Mouse (Mus musculus): ENCODE measurements around the gene Zc3h7b. TPM values are rescaled to one million over a fixed set of nuclear protein-coding genes. Genes with fewer than 3 reads are reported as not detected.
A peak's percentile ranks its signal among the peaks of the same experiment; 100 is the strongest.

Gene Zc3h7b
- polyA plus RNA-seq, 1 experiment from 2014 or later, result 49.9 TPM

DNA sequence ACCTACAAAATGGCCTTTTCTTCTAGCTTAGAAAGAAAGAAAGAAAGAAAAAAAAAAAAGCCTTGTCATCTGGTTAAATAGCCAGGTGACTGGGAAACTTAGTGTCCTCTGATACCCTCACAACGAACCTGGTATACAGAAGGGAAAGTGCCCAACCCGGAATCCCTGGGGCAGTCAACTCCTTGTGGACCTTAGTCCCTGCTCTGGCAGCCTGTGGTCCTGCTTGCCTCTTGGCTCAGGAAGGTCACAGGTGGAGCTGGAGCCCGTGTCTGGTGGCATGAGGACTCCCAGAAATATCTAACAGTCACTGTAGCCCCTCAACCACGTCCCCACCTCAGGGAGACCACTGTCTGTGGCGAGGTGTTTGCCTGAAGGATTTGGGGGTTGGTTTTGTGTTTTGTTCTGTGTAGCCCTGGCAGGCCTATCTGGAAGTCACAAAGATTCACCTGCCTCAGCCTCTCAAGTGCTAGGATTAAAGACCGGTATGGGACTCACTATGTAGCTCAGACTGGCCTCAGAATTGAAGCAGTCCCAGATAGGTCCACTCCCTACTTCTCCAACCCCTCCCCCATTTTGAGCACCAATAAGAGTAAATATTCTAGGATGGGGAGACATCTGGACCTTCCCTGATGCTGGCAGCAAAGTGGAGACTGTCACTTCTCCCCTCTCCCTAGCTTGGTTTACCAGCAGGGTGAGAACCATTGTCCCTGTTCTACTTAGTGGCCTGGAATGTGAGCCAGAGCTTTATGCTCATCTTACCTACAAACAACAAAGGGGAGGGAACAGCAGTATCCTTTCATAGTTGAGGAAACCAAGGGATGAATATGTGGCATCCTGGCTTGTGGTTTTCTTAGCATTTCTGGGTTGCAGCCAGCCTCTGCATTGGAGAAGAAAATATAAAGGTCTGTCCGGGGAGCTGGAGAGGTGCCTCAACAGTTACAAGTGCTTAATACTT is 92.4 kb downstream of the Zc3h7b start:
- H3K27me3 ChIP-seq (replicated peaks; ENCODE audit: control insufficient read depth, insufficient read depth, low read length), result no peaks in the 10 kb centered on the region
- no peaks in the 10 kb centered on the region for H3K36me3 ChIP-seq (ENCODE audit: control insufficient read depth, insufficient read depth, low read length)
- no peak overlapping the region for H3K9ac ChIP-seq (ENCODE audit: low read length)
- ATAC-seq, result no peak
- H3K27ac ChIP-seq (ENCODE audit: low read depth, low read length), result no peak overlapping the region
- WGBS, result 56% methylated on average over 7 of the region's 7 CpGs
- peaks cover 4% of the 10 kb centered on the region; the same call in 1 of the 2 replicates for H3K4me1 ChIP-seq (ENCODE audit: control insufficient read depth, insufficient read depth, low read length)
- no peaks in the 10 kb centered on the region for H3K9me3 ChIP-seq (replicated peaks; ENCODE audit: control insufficient read depth, low read length)
- no peak for DNase-seq (ENCODE audit: low spot score)
- H3K4me3 ChIP-seq (ENCODE audit: low read depth, low read length), result no peak overlapping the region
- H3K4me2 ChIP-seq (ENCODE audit: low read length), result no peak overlapping the region

DNA sequence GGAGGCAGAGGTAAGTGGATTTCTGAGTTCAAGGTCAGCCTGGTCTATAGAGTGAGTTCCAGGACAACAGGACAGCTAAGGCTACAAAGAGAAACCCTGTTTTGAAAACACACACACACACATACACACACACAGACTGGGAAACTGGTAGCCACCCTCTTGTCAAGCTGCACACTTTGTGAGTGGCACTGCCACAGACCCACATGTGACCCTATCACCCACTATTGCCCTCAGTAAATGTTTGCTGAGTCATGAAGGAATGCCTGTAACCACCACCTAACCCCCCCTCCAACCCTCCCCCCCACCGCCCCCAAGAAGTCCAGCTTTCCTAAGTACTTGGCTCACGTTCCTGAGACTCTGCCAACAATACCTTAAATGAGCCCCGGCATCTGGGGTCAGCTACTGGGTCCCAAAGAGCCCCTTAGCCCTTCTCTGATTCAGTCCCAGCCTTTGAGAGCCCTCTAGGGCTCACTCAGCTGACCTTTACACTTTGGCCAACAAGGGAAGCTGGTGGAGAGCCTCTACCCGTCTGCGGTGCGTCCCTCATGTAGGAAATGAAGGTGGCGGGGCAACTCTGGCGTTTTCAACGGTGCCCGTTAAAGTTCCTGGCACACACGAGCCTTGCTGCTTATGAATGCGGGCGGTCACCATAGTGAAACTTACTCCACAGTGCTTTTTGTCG is 93.8 kb downstream of the Zc3h7b start:
- H3K9ac ChIP-seq (ENCODE audit: low read length), result no peak overlapping the region
- DNase-seq (ENCODE audit: low spot score) (peak; percentile 19), ATAC-seq (no peak)
- no peak overlapping the region for H3K27ac ChIP-seq (ENCODE audit: low read depth, low read length)
- H3K36me3 ChIP-seq (ENCODE audit: control insufficient read depth, insufficient read depth, low read length), result no peaks in the 10 kb centered on the region
- 50% methylated on average over 14 of the region's 14 CpGs for WGBS
- peaks cover 4% of the 10 kb centered on the region; the same call in 1 of the 2 replicates for H3K4me1 ChIP-seq (ENCODE audit: control insufficient read depth, insufficient read depth, low read length)
- no peaks in the 10 kb centered on the region for H3K27me3 ChIP-seq (replicated peaks; ENCODE audit: control insufficient read depth, insufficient read depth, low read length)
- no peaks in the 10 kb centered on the region for H3K9me3 ChIP-seq (replicated peaks; ENCODE audit: control insufficient read depth, low read length)
- no peak overlapping the region for H3K4me3 ChIP-seq (ENCODE audit: low read depth, low read length)
- no peak overlapping the region for H3K4me2 ChIP-seq (ENCODE audit: low read length)

DNA sequence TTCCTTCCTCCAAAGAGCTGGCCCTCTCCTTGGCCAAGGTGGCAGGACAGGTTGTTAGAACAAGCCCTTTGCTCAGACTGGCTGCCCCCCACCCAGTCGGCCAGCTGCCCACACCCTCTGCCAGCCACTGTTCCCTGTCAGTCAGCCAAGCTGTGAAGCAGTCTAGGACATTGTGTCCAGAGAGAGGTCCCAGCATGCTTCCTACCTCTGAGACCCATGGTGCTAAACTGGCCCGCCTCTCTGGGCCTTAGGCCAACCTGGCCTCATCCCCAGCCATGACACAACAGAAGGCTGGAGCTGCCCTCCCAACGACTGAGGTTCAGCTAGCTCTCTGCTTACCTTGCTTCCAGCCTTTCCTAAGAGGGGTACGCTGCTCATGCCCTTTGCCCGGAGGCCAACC is 94.8 kb downstream of the Zc3h7b start:
- Histone ChIP-seq H3K9ac (ENCODE audit: low read length) (no peak overlapping the region), H3K4me2 (ENCODE audit: low read length) (no peak overlapping the region), H3K4me1 (ENCODE audit: control insufficient read depth, insufficient read depth, low read length) (peaks cover 4% of the 10 kb centered on the region; the same call in 1 of the 2 replicates), H3K27ac (ENCODE audit: low read depth, low read length) (no peak overlapping the region; the same call in 1 of the 2 replicates), H3K9me3 (replicated peaks; ENCODE audit: control insufficient read depth, low read length) (no peaks in the 10 kb centered on the region), H3K4me3 (ENCODE audit: low read depth, low read length) (no peak overlapping the region), H3K27me3 (replicated peaks; ENCODE audit: control insufficient read depth, insufficient read depth, low read length) (no peaks in the 10 kb centered on the region), H3K36me3 (ENCODE audit: control insufficient read depth, insufficient read depth, low read length) (no peaks in the 10 kb centered on the region)
- 55% methylated on average over 5 of the region's 5 CpGs for WGBS
- peak; percentile 59; the same call in 1 of the 2 replicates for ATAC-seq
- DNase-seq (ENCODE audit: low spot score), result peak; percentile 75

DNA sequence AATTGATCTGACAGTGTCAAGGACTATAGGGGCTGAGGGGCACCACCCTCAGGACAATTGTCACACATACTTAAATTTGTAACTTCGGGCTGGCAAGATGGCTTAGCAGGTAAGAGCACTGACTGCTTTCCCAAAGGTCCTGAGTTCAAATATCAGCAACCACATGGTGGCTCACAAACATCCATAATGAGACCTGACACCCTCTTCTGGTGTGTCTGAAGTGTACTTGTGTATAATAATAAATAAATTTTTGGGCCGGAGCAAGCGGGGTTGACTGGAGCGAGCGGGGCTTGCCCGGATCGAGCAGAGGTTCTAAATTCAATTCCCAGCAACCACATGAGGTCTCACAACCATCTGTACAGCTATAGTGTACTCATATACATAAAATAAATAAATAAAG is 95.4 kb downstream of the Zc3h7b start:
- no peaks in the 10 kb centered on the region for H3K9me3 ChIP-seq (replicated peaks; ENCODE audit: control insufficient read depth, low read length)
- ATAC-seq (no peak), DNase-seq (ENCODE audit: low spot score) (no peak)
- no peaks in the 10 kb centered on the region for H3K36me3 ChIP-seq (ENCODE audit: control insufficient read depth, insufficient read depth, low read length)
- WGBS, result 94% methylated on average over 7 of the region's 7 CpGs
- H3K27me3 ChIP-seq (replicated peaks; ENCODE audit: control insufficient read depth, insufficient read depth, low read length), result no peaks in the 10 kb centered on the region
- no peak overlapping the region for H3K9ac ChIP-seq (ENCODE audit: low read length)
- H3K4me1 ChIP-seq (ENCODE audit: control insufficient read depth, insufficient read depth, low read length), result peaks cover 4% of the 10 kb centered on the region; the same call in 1 of the 2 replicates
- H3K4me2 ChIP-seq (ENCODE audit: low read length), result no peak overlapping the region
- H3K4me3 ChIP-seq (ENCODE audit: low read depth, low read length), result no peak overlapping the region
- H3K27ac ChIP-seq (ENCODE audit: low read depth, low read length), result no peak overlapping the region

DNA sequence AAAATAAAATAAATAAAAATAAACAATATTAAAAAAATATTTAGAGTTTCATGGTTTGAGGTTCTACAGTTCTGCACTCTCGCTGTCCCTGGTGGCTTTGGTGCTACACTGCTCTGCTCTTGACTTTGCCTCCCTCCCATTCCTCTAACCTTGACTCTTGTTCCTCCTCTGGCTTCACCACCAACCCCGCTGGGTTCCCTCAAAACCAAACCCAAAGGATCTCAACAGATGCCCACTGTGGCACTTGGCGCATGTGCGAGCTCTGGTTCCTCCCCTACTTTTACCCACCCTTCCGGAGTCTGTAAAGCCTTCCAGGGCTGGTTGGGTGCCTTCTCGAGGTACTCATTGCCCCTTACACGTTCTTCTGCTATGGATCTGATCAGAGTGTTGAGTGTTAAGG is 97.4 kb downstream of the Zc3h7b start:
- no peak overlapping the region for H3K4me2 ChIP-seq (ENCODE audit: low read length)
- no peak overlapping the region for H3K4me3 ChIP-seq (ENCODE audit: low read depth, low read length)
- peaks cover 4% of the 10 kb centered on the region; the same call in 1 of the 2 replicates for H3K4me1 ChIP-seq (ENCODE audit: control insufficient read depth, insufficient read depth, low read length)
- no peak overlapping the region for H3K9ac ChIP-seq (ENCODE audit: low read length)
- no peak overlapping the region for H3K27ac ChIP-seq (ENCODE audit: low read depth, low read length)
- no peaks in the 10 kb centered on the region for H3K9me3 ChIP-seq (replicated peaks; ENCODE audit: control insufficient read depth, low read length)
- no peak for ATAC-seq
- H3K36me3 ChIP-seq (ENCODE audit: control insufficient read depth, insufficient read depth, low read length), result no peaks in the 10 kb centered on the region
- WGBS, result 82% methylated on average over 7 of the region's 7 CpGs
- DNase-seq (ENCODE audit: low spot score), result no peak
- no peaks in the 10 kb centered on the region for H3K27me3 ChIP-seq (replicated peaks; ENCODE audit: control insufficient read depth, insufficient read depth, low read length)

DNA sequence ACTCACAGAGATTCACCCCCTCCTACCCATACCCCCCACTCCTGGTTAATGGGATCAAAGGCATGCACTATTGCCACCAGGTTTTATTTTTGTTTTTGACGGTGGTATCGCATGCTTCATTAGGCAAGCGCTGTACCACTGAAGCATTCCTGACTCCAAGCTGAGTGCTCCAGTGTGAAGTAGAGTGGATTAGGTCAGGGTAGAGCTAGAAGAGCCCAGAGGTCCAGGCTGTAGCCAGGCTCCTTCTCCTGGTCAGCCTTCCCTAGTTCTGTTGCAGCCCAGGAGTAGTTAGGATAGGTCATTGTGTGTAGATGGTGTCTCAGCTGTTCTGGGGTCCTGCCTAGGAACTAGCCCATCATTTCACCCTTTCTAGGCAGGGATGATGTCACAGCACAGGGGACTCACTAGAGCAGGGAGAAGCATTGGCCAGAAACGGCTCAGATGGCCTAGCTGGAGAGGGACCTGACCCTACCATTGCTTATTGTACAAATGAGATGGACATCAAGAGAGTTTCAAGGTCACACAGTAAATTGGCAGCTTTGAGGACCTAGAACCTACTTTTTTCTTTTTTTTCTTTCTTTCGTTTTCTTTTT is 100.3 kb downstream of the Zc3h7b start:
- H3K9me3 ChIP-seq (replicated peaks; ENCODE audit: control insufficient read depth, low read length), result no peaks in the 10 kb centered on the region
- H3K4me3 ChIP-seq (ENCODE audit: low read depth, low read length), result no peak overlapping the region
- H3K36me3 ChIP-seq (ENCODE audit: control insufficient read depth, insufficient read depth, low read length), result peaks cover 18% of the 10 kb centered on the region
- H3K9ac ChIP-seq (ENCODE audit: low read length), result no peak overlapping the region
- no peak overlapping the region for H3K4me2 ChIP-seq (ENCODE audit: low read length)
- no peak overlapping the region for H3K27ac ChIP-seq (ENCODE audit: low read depth, low read length)
- ATAC-seq (no peak), DNase-seq (ENCODE audit: low spot score) (no peak)
- no peaks in the 10 kb centered on the region for H3K27me3 ChIP-seq (replicated peaks; ENCODE audit: control insufficient read depth, insufficient read depth, low read length)
- no peaks in the 10 kb centered on the region for H3K4me1 ChIP-seq (ENCODE audit: control insufficient read depth, insufficient read depth, low read length)
- 54% methylated on average over 5 of the region's 5 CpGs for WGBS

DNA sequence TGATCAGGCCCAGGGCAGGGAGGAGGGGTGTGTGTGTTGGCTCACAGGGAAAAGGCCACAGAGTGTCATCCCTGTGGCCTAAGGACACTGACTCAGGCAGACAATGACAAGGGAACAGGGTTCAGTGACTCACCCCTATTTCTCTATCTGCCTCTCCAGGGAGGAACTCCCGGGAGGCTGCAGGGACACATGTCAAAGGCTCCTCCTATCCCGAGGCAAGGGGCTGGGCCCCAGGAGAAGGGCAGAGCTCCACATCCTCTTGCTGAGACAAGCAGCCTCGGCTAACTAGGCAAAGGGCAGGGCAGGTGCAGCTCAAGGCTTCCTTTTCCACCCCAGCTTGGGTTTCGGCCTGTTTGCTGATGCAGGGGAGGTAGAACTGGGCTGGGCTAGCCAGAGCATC is 100.9 kb downstream of the Zc3h7b start:
- H3K9me3 ChIP-seq (replicated peaks; ENCODE audit: control insufficient read depth, low read length), result no peaks in the 10 kb centered on the region
- peaks cover 24% of the 10 kb centered on the region for H3K36me3 ChIP-seq (ENCODE audit: control insufficient read depth, insufficient read depth, low read length)
- no peak overlapping the region for H3K9ac ChIP-seq (ENCODE audit: low read length)
- no peak overlapping the region for H3K4me3 ChIP-seq (ENCODE audit: low read depth, low read length)
- ATAC-seq, result no peak
- no peak overlapping the region for H3K27ac ChIP-seq (ENCODE audit: low read depth, low read length)
- no peaks in the 10 kb centered on the region for H3K27me3 ChIP-seq (replicated peaks; ENCODE audit: control insufficient read depth, insufficient read depth, low read length)
- no peaks in the 10 kb centered on the region for H3K4me1 ChIP-seq (ENCODE audit: control insufficient read depth, insufficient read depth, low read length)
- 46% methylated on average over 4 of the region's 4 CpGs for WGBS
- H3K4me2 ChIP-seq (ENCODE audit: low read length), result no peak overlapping the region
- DNase-seq (ENCODE audit: low spot score), result no peak
